Mouse (Mus musculus) stomach, postnatal 0 days (tissue): ENCODE measurements around the gene Hist1h2bh. TPM values are rescaled to one million over a fixed set of nuclear protein-coding genes. Genes with fewer than 3 reads are reported as not detected.
A peak's percentile ranks its signal among the peaks of the same experiment; 100 is the strongest.

Experiments
- ATAC-seq: fragments of 200-750 bp; cut with Nextera tagmentation; 2 replicates; pipeline ENCODE4 v1.8.0; 2017; ENCODE audit not compliant: low FRiP score, low TSS enrichment
- DNase-seq: peaks from one replicate; pipeline ENCODE4 v3.0.0-alpha.2; 2016; ENCODE audit warnings: low spot score
- H3K27ac ChIP-seq: fragments of 300-500 bp; sonication (generic); replicated peaks from 2 replicates; pipeline ENCODE4 v1.5.1; 2014; ENCODE audit warnings: mild to moderate bottlenecking, control low read depth
- H3K27me3 ChIP-seq: fragments of 300-500 bp; sonication (generic); 2 replicates; pipeline ENCODE4 v1.6.1; 2014; ENCODE audit warnings: low read length; ENCODE audit not compliant: control insufficient read depth, insufficient read depth
- H3K36me3 ChIP-seq: fragments of 300-500 bp; sonication (generic); 2 replicates; pipeline ENCODE4 v1.6.1; 2014; ENCODE audit warnings: low read length, mixed read lengths; ENCODE audit not compliant: control insufficient read depth, insufficient read depth
- H3K4me1 ChIP-seq: fragments of 300-500 bp; sonication (generic); replicated peaks from 2 replicates; pipeline ENCODE4 v1.6.1; 2014; ENCODE audit warnings: antibody characterized with exemption; ENCODE audit not compliant: control insufficient read depth, insufficient read depth
- H3K4me2 ChIP-seq: fragments of 300-500 bp; sonication (generic); replicated peaks from 2 replicates; pipeline ENCODE4 v1.6.1; 2014; ENCODE audit warnings: low read depth, mild to moderate bottlenecking, control low read depth, moderate library complexity
- H3K4me3 ChIP-seq: fragments of 300-500 bp; sonication (generic); 2 replicates; pipeline ENCODE4 v1.5.1; 2014; ENCODE audit warnings: low read depth, low read length, control low read depth
- H3K9ac ChIP-seq: fragments of 300-500 bp; sonication (generic); 2 replicates; pipeline ENCODE4 v1.6.1; 2014; ENCODE audit warnings: mild to moderate bottlenecking, low read length, control low read depth, mixed read lengths
- H3K9me3 ChIP-seq: fragments of 300-500 bp; sonication (generic); 2 replicates; pipeline ENCODE4 v1.6.1; 2016; ENCODE audit warnings: low read length; ENCODE audit not compliant: control insufficient read depth
- CTCF ChIP-seq: IDR thresholded peaks from 2 replicates; pipeline ENCODE4 v1.5.1; 2016; ENCODE audit warnings: antibody characterized with exemption, low read depth, mild to moderate bottlenecking, moderate library complexity
- EP300 ChIP-seq: optimal IDR thresholded peaks from 2 replicates; pipeline ENCODE3; 2016; ENCODE audit warnings: antibody characterized with exemption
- WGBS: fragments of 180-500 bp; shearing (Covaris S2); extraction: QIAGEN DNeasy Blood & Tissue Kit; methylation state at CpG from one replicate; pipeline ENCODE4 v1.1.7; 2014; 5-methylcytosine and 5-hydroxymethylcytosine counted together
- polyA plus RNA-seq: library from polyadenylated mRNA; unstranded; fragments of >200 nt; fragmentation: Nextera tagmentation; extraction: Ambion mirVana; gene quantifications from 2 replicates; pipeline ENCODE4 v1.2.1, GENCODE M21; 2015

Hist1h2bh gene
- polyA plus RNA-seq, 1 experiment from 2014 or later = 0.62 TPM

DNA sequence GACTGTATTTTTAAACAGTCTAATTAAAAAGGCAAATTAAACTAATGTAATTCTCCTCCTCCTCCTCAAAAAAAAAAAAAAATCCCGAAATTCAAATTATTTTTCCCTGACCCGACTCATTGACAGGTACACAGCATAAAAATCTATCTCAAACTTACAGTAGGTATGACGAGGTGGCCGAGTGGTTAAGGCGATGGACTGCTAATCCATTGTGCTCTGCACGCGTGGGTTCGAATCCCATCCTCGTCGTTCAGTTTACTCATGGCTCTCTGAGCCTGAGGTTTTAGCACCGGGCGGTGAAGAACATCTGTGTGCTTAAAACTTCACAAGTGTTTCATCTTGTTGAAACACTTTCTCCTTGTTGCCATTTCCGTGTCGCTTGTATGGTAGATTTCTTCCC, 21.5 kb downstream of the Hist1h2bh start:
- H3K4me1 ChIP-seq = no peaks in the 10 kb centered on the region
- no peak overlapping the region for H3K9ac ChIP-seq
- 2% methylated on average over 14 of the region's 14 CpGs for WGBS
- no peak for ATAC-seq
- peak; percentile 75 for DNase-seq
- TF ChIP-seq EP300 (no peak), CTCF (no peak)
- H3K36me3 ChIP-seq = no peaks in the 10 kb centered on the region
- H3K9me3 ChIP-seq = no peaks in the 10 kb centered on the region
- no peak overlapping the region for H3K4me2 ChIP-seq
- no peak overlapping the region for H3K27ac ChIP-seq
- no peak overlapping the region for H3K4me3 ChIP-seq
- H3K27me3 ChIP-seq = no peaks in the 10 kb centered on the region

DNA sequence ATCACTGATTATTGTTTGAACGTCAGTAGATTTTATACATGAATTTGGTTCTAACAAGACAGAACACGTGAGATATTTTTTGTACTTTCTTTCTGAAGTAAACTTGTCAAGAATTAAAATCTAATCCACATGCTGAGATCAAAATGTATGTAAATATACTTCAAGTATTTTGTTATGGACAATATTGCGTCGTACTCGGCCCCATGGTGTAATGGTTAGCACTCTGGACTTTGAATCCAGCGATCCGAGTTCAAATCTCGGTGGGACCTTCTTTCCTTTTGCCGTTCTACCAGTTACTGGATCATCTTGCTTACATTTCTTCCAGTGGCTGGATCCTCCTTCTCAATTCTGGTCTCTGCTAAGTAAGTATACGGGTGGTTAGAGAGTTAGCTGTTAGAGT, 23.8 kb downstream of the Hist1h2bh start:
- no peaks in the 10 kb centered on the region for H3K4me1 ChIP-seq
- WGBS = under 1% methylated on average over 10 of the region's 10 CpGs
- H3K27ac ChIP-seq = no peak overlapping the region; the same call in 1 of the 2 replicates
- H3K27me3 ChIP-seq = no peaks in the 10 kb centered on the region
- no peak overlapping the region for H3K9ac ChIP-seq
- peak overlapping the region; percentile 69 for H3K4me2 ChIP-seq
- H3K36me3 ChIP-seq = no peaks in the 10 kb centered on the region
- ATAC-seq (peak; percentile 60; the same call in 1 of the 2 replicates), DNase-seq (peak; percentile 69)
- no peaks in the 10 kb centered on the region for H3K9me3 ChIP-seq
- H3K4me3 ChIP-seq = peak overlapping the region; percentile 54
- TF ChIP-seq CTCF = no peak
- TF ChIP-seq EP300 = no peak

DNA sequence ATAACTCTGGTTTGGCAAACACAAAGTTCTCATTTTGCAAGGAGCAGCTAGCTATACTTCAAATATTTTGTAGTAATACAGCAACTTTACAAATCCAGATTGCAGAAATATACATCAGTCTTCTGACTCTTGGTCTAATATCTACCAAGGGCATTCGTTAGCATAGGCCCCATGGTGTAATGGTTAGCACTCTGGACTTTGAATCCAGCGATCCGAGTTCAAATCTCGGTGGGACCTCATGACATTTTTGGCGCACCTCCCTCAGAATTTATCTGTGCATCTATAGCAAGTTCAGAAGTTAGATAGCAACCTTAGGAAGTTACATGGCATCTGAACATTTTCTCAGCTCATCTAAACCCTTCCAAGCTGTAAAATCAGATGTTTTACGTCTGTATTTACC, 24.3 kb downstream of the Hist1h2bh start:
- Histone ChIP-seq H3K27ac (peak overlapping the region; percentile 15), H3K4me3 (peak overlapping the region; percentile 54), H3K4me2 (peak overlapping the region; percentile 69), H3K27me3 (no peaks in the 10 kb centered on the region), H3K36me3 (no peaks in the 10 kb centered on the region), H3K9me3 (no peaks in the 10 kb centered on the region), H3K9ac (no peak overlapping the region), H3K4me1 (no peaks in the 10 kb centered on the region)
- no peak for TF ChIP-seq CTCF
- no peak for TF ChIP-seq EP300
- peak; percentile 51 for ATAC-seq
- WGBS = 0% methylated on average over 6 of the region's 6 CpGs
- peak; percentile 74 for DNase-seq

DNA sequence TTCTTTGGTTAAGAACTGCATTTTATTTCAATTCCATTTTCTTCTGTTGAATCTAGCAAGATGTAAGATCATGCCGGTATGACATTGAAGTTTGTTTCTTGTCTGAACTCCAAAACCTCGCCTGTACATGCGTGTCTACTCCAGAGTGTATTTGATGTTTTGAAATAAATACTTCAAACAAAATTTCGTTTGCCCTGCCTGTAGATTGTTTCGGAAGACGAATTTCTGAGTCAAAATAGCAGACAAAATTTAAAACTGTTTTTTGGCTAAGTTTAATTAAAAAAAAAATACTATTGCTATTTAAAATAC, 24.9 kb downstream of the Hist1h2bh start:
- no peak overlapping the region for H3K27ac ChIP-seq
- no peaks in the 10 kb centered on the region for H3K4me1 ChIP-seq
- TF ChIP-seq CTCF = no peak
- TF ChIP-seq EP300 = no peak
- no peaks in the 10 kb centered on the region for H3K36me3 ChIP-seq
- peak overlapping the region; percentile 54 for H3K4me3 ChIP-seq
- H3K9me3 ChIP-seq = no peaks in the 10 kb centered on the region
- no peak overlapping the region for H3K9ac ChIP-seq
- H3K4me2 ChIP-seq = peak overlapping the region; percentile 69
- WGBS = under 1% methylated on average over 6 of the region's 6 CpGs
- H3K27me3 ChIP-seq = no peaks in the 10 kb centered on the region
- ATAC-seq (no peak), DNase-seq (no peak)

DNA sequence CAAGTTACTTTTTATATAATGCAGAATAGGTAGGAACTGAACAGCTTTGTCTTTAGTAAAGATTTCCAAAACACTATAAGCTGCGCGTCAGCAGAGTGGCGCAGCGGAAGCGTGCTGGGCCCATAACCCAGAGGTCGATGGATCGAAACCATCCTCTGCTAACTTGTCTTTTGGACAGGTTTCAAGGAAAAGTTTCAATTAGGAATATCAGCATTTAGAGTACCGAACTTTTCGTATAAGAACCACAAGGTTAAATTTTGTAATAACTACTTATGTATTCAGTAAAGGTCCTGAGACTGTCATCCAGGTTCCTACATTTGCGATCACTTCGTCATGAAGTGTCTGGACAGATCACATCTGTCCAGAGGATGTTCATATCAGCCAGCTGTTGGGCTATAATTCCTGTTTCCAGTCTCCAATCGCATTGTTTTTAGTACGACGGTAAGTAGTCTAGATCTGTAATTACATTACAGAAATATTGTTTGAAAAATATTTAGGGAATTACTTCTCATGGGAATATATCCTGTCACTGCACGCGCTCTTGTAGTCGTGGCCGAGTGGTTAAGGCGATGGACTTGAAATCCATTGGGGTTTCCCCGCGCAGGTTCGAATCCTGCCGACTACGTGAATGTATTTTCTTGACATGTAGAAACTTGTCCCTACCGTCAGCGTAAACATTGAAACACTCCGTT, 25.4 kb downstream of the Hist1h2bh start:
- under 1% methylated on average over 27 of the region's 27 CpGs for WGBS
- DNase-seq (peak; percentile 86), ATAC-seq (peak; percentile 90)
- Histone ChIP-seq H3K4me2 (peak overlapping the region; percentile 69), H3K9me3 (no peaks in the 10 kb centered on the region), H3K4me3 (peak overlapping the region; percentile 54), H3K4me1 (no peaks in the 10 kb centered on the region), H3K27ac (peak overlapping the region; percentile 49), H3K27me3 (no peaks in the 10 kb centered on the region), H3K36me3 (no peaks in the 10 kb centered on the region), H3K9ac (0 out of 2 replicates have a peak overlapping the region, but pooled peaks have one; percentile 27)
- TF ChIP-seq EP300 = no peak
- TF ChIP-seq CTCF = no peak

DNA sequence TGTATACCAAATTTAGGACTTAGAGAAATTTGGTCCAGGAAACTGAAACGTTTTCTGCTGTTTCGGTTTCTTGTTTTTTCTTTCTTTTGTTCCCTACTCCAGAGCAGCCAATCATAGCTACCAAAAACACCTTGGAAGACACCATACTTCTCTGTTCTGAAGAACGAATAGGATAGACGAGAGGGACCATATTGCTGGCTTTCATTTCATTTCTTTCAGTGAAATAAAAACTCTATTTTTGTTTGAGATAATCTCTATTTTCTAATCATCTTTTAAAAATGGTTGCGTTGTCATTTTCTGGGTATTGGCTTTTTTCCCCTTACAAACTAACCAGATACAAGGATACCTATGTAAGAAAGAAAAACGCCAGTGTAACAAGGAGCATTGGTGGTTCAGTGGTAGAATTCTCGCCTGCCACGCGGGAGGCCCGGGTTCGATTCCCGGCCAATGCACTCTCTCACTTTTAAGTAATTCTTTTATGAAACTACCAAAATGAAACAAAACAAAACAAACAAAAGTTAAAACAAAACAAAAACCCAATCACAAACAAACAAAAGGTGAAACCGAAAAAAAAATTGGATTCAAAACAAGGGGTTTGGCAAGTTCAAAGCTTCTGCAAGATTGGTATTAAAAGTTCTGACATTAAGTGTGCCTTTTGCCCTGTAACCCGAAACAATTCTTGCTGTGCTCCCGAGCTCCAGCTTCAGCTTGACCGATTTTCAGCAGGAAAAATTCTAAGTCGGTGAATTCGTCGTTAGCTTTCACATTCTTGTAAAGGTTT, 26.2 kb downstream of the Hist1h2bh start:
- Histone ChIP-seq H3K4me3 (peak overlapping the region; percentile 54), H3K36me3 (no peaks in the 10 kb centered on the region), H3K4me1 (no peaks in the 10 kb centered on the region), H3K27ac (peak overlapping the region; percentile 49), H3K27me3 (no peaks in the 10 kb centered on the region), H3K4me2 (peak overlapping the region; percentile 69), H3K9ac (0 out of 2 replicates have a peak overlapping the region, but pooled peaks have one; percentile 27), H3K9me3 (no peaks in the 10 kb centered on the region)
- ATAC-seq (peak; percentile 70; the same call in 1 of the 2 replicates), DNase-seq (peak; percentile 74)
- TF ChIP-seq EP300 (no peak), CTCF (no peak)
- WGBS = under 1% methylated on average over 19 of the region's 19 CpGs
